Mouse (Mus musculus) heart, embryonic 14.5 days (tissue): ENCODE results near the gene 4930447C04Rik. TPM values are rescaled to one million over a fixed set of nuclear protein-coding genes. Genes with fewer than 3 reads are reported as not detected.

Experiments used
- ATAC-seq: fragments of 200-750 bp; cut with Nextera tagmentation; 2 replicates; pipeline ENCODE4 v1.8.0; 2017; ENCODE audit warnings: low read depth, moderate TSS enrichment; ENCODE audit not compliant: insufficient number of reproducible peaks, insufficient read depth, low FRiP score
- H3K27ac ChIP-seq, 2 experiments: fragments of 200-500 bp in 1 of 2; fragments of 300-500 bp in 1 of 2; sonication (generic) in 1 of 2; replicated peaks in 1 of 2; 2 replicates each; pipeline ENCODE4 v1.5.1; 2012 to 2014; ENCODE audit warnings: low read depth in 2 of 2, low read length in 2 of 2, control low read depth in 1 of 2, mild to moderate bottlenecking in 1 of 2, mixed read lengths in 1 of 2; ENCODE audit not compliant: control insufficient read depth in 1 of 2, insufficient read depth in 1 of 2
- H3K27me3 ChIP-seq: fragments of 300-500 bp; sonication (generic); 2 replicates; pipeline ENCODE4 v1.6.1; 2014; ENCODE audit warnings: mild to moderate bottlenecking, low read length, control low read depth; ENCODE audit not compliant: control insufficient read depth, insufficient read depth
- H3K36me3 ChIP-seq: fragments of 300-500 bp; sonication (generic); 2 replicates; pipeline ENCODE4 v1.6.1; 2014; ENCODE audit warnings: mild to moderate bottlenecking, control low read depth, low read length, mixed read lengths; ENCODE audit not compliant: control insufficient read depth, insufficient read depth
- H3K4me1 ChIP-seq, 2 experiments: fragments of 200-500 bp in 1 of 2; fragments of 300-500 bp in 1 of 2; sonication (generic) in 1 of 2; 2 replicates each; pipeline ENCODE4 v1.6.1; 2012 to 2014; ENCODE audit warnings: low read length in 2 of 2, control low read depth in 1 of 2, mixed read lengths in 1 of 2; ENCODE audit not compliant: control insufficient read depth in 2 of 2, insufficient read depth in 2 of 2
- H3K4me2 ChIP-seq: fragments of 300-500 bp; sonication (generic); 2 replicates; pipeline ENCODE4 v1.6.1; 2014; ENCODE audit warnings: mild to moderate bottlenecking, low read length
- H3K4me3 ChIP-seq, 2 experiments: fragments of 200-500 bp in 1 of 2; fragments of 300-500 bp in 1 of 2; sonication (generic) in 1 of 2; 2 replicates each; pipeline ENCODE4 v1.5.1; 2012 to 2014; ENCODE audit warnings: low read length in 2 of 2, mild to moderate bottlenecking in 2 of 2, control low read depth in 1 of 2, low read depth in 1 of 2, moderate library complexity in 1 of 2; ENCODE audit not compliant: control insufficient read depth in 1 of 2, insufficient read depth in 1 of 2
- H3K9ac ChIP-seq: fragments of 300-500 bp; sonication (generic); 2 replicates; pipeline ENCODE4 v1.6.1; 2014; ENCODE audit warnings: mild to moderate bottlenecking, low read length
- H3K9me3 ChIP-seq: fragments of 300-500 bp; sonication (generic); 2 replicates; pipeline ENCODE4 v1.6.1; 2016; ENCODE audit warnings: low read length, control low read depth; ENCODE audit not compliant: control insufficient read depth
- WGBS: fragments of 180-500 bp; shearing (Covaris S2); extraction: QIAGEN DNeasy Blood & Tissue Kit; methylation state at CpG from one replicate; pipeline ENCODE4 v1.1.7; 2014; 5-methylcytosine and 5-hydroxymethylcytosine counted together
- polyA plus RNA-seq: library from polyadenylated mRNA; unstranded; fragments of >200 nt; fragmentation: Nextera tagmentation; extraction: Ambion mirVana; gene quantifications from 2 replicates; pipeline ENCODE4 v1.2.1, GENCODE M21; 2014

The 4930447C04Rik gene
- polyA plus RNA-seq: 1.1 and 1.6 TPM in 2 replicates

DNA sequence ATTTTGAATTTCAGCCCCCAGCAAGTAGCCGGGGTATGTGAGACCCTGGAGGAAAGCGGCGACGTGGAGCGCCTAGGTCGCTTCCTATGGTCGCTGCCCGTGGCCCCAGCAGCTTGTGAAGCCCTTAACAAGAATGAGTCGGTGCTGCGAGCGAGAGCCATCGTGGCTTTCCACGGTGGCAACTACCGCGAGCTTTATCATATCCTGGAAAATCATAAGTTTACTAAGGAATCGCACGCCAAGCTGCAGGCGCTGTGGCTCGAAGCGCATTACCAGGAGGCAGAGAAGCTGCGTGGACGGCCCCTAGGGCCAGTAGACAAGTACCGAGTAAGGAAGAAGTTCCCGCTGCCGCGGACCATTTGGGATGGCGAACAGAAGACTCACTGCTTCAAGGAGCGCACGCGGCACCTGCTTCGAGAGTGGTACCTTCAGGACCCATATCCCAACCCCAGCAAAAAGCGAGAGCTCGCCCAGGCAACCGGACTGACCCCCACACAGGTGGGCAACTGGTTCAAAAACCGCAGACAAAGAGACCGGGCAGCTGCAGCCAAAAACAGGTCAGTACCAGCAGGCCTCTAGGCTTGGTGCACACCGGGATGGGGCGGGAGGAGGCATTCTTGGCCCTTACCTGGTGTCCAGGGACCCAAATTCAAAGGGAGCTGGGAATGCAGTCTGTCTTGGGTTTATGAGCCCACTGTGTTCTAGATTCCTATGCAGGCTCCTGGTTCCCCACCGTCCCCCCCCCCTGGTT, at the start of gene 4930447C04Rik:
Gene 4930447C04Rik (minus strand): TSS at position 704 of the 751 bp plus-strand sequence.
- peaks cover 0 to 17% of the 10 kb centered on the region in 2 experiments; a peak in 2 of 4 replicates for H3K4me1 ChIP-seq

GRCm38 (mm10) chr12:72983071-72983857, 42.7 kb upstream of the 4930447C04Rik start:
- no peak for ATAC-seq
- 60% methylated on average over 8 of the region's 8 CpGs for WGBS
- peak overlapping the region; percentile 20 to 59; a peak in 3 of 4 replicates for H3K27ac ChIP-seq

More for the DNA sequence above, at the start of gene 4930447C04Rik:
- Histone ChIP-seq H3K27me3 (peaks cover 97% of the 10 kb centered on the region), H3K4me3 (peak within 1 kb of the TSS; percentile 11 to 29; a peak in 3 of 4 replicates), H3K4me2 (peak within 1 kb of the TSS; percentile 50), H3K9ac (no peak within 1 kb of the TSS), H3K36me3 (no peaks in the 10 kb centered on the region), H3K27ac (no peak within 1 kb of the TSS), H3K9me3 (no peaks in the 10 kb centered on the region)
- 2% methylated on average over 39 of the region's 39 CpGs for WGBS
- ATAC-seq: no peak

DNA sequence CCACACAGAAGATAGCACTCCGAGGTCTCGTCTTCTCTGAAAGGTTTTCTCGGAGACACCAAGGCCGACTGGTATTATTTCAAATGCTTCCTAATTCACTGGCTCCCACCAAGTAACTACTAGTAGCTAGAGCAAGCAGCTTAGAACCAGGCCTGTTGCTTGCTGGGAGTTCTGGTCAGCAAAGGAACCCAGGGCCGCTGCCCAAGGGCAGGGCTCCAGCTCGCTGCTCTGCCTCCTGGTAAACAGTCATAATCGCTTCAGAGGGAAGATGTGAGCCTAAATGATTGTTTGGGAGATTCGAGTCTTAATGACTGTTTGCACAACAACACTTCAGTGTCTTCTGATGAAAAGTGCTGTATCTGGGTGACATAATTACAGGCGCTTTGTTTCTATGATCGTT, 42.0 kb upstream of the 4930447C04Rik start:
- H3K27ac ChIP-seq: peak overlapping the region in 1 of 2 experiments; percentile 20; a peak in 1 of 4 replicates
- peaks cover 0 to 4% of the 10 kb centered on the region in 2 experiments; a peak in 2 of 4 replicates for H3K4me1 ChIP-seq
- no peaks in the 10 kb centered on the region for H3K36me3 ChIP-seq
- 79% methylated on average over 10 of the region's 10 CpGs for WGBS
- H3K4me2 ChIP-seq: no peak overlapping the region
- H3K27me3 ChIP-seq: no peaks in the 10 kb centered on the region
- 0 out of 2 replicates have a peak, but pooled peaks cover 3% of the 10 kb centered on the region for H3K9me3 ChIP-seq
- H3K9ac ChIP-seq: no peak overlapping the region
- no peak overlapping the region for H3K4me3 ChIP-seq
- no peak for ATAC-seq

More at GRCm38 (mm10) chr12:72983071-72983857, 42.7 kb upstream of the 4930447C04Rik start:
- Histone ChIP-seq H3K36me3 (no peaks in the 10 kb centered on the region), H3K27me3 (no peaks in the 10 kb centered on the region), H3K4me2 (no peak overlapping the region), H3K4me1 (peaks cover 0 to 4% of the 10 kb centered on the region in 2 experiments; a peak in 2 of 4 replicates), H3K9me3 (0 out of 2 replicates have a peak, but pooled peaks cover 3% of the 10 kb centered on the region), H3K4me3 (no peak overlapping the region), H3K9ac (no peak overlapping the region)

DNA sequence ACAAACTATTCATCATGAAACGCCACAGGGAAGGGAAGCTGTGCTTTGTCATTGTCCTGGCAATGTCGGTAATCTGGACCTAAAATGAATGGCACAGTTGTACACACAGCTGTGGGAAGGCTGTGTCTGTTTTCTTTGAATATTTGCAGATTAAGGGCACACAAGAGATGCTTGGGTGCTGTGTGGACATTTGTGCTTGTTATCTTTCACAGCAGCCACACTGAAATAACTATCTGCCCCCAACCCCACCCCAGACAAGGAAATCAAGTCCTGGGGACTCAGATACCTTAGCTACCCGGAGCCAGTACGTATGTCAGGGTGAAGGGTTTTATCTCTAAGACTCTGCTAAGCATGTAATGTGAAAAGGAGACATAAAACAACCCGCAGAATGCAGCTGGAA, 38.7 kb upstream of the 4930447C04Rik start:
- Histone ChIP-seq H3K27me3 (0 out of 2 replicates have a peak, but pooled peaks cover 3% of the 10 kb centered on the region), H3K36me3 (no peaks in the 10 kb centered on the region), H3K9me3 (no peaks in the 10 kb centered on the region), H3K4me3 (no peak overlapping the region), H3K9ac (no peak overlapping the region), H3K4me1 (peaks cover 5 to 7% of the 10 kb centered on the region in 2 experiments; a peak in 3 of 4 replicates), H3K4me2 (no peak overlapping the region), H3K27ac (no peak overlapping the region)
- no peak for ATAC-seq
- 49% methylated on average over 5 of the region's 5 CpGs for WGBS

- H3K9ac ChIP-seq: no peak overlapping the region
- no peak overlapping the region for H3K27ac ChIP-seq
- H3K4me1 ChIP-seq: peaks cover 5 to 7% of the 10 kb centered on the region in 2 experiments; a peak in 2 of 4 replicates
- no peaks in the 10 kb centered on the region for H3K9me3 ChIP-seq
- ATAC-seq: no peak
- no peak overlapping the region for H3K4me3 ChIP-seq
- no peaks in the 10 kb centered on the region for H3K36me3 ChIP-seq
- no peak overlapping the region for H3K4me2 ChIP-seq
- H3K27me3 ChIP-seq: 0 out of 2 replicates have a peak, but pooled peaks cover 4% of the 10 kb centered on the region
- 78% methylated on average over 3 of the region's 3 CpGs for WGBS
Observed at GRCm38 (mm10) chr12:72977851-72978250, 37.3 kb upstream of the 4930447C04Rik start.

- H3K27ac ChIP-seq: no peak overlapping the region
- 0 out of 2 replicates have a peak, but pooled peaks have one; percentile 35 for ATAC-seq
Observed at GRCm38 (mm10) chr12:72976718-72977117, 36.1 kb upstream of the 4930447C04Rik start.

DNA sequence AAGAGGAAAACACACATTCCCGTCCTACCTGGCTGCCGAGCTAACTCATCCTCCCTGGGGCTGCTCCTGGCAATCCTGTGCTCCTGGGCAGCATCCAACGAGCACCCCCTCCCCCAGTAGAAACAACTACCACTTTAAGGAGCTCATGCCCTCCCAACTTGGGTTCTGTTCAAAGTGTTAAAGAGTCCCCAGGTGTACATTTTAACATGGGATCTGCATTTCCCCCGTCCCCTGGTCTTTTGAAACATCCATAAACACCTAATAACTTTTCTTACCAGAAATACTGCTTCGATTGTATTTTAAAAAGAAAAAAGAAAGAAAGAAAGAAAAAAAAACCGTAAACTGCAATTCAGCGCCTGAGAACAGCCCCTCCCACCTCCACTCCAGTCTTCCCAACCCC, 35.6 kb upstream of the 4930447C04Rik start:
- Histone ChIP-seq H3K9ac (peak overlapping the region; percentile 57), H3K4me1 (peaks cover 3 to 5% of the 10 kb centered on the region in 2 experiments; a peak in 2 of 4 replicates), H3K9me3 (no peaks in the 10 kb centered on the region), H3K27me3 (0 out of 2 replicates have a peak, but pooled peaks cover 7% of the 10 kb centered on the region), H3K4me2 (peak overlapping the region; percentile 79), H3K36me3 (no peaks in the 10 kb centered on the region), H3K27ac (no peak overlapping the region), H3K4me3 (peak overlapping the region in 1 of 2 experiments; percentile 40; a peak in 2 of 4 replicates)
- 2% methylated on average over 7 of the region's 7 CpGs for WGBS
- no peak for ATAC-seq

More at GRCm38 (mm10) chr12:72976718-72977117, 36.1 kb upstream of the 4930447C04Rik start:
- H3K27me3 ChIP-seq: 0 out of 2 replicates have a peak, but pooled peaks cover 7% of the 10 kb centered on the region
- peaks cover 3 to 5% of the 10 kb centered on the region in 2 experiments; a peak in 2 of 4 replicates for H3K4me1 ChIP-seq
- H3K9me3 ChIP-seq: no peaks in the 10 kb centered on the region
- under 1% methylated on average over 12 of the region's 12 CpGs for WGBS
- peak overlapping the region; percentile 57 for H3K9ac ChIP-seq
- H3K4me2 ChIP-seq: peak overlapping the region; percentile 79
- H3K36me3 ChIP-seq: no peaks in the 10 kb centered on the region
- peak overlapping the region; percentile 31 to 40; a peak in 3 of 4 replicates for H3K4me3 ChIP-seq
